Mouse (Mus musculus): ENCODE measurements around the gene Inka1.
"Not testable (repeated sequence)": the region's sequence is repeated elsewhere in the genome, so short reads cannot be mapped to it uniquely, and the experiment has no call there.

The Inka1 gene

GRCm38 (mm10) chr9:107985131-107986119 is at the start of gene Inka1:
Gene Inka1, minus strand, starts transcription at chr9:107985879.
- peak; percentile 68 to 77 for DNase-seq

DNA sequence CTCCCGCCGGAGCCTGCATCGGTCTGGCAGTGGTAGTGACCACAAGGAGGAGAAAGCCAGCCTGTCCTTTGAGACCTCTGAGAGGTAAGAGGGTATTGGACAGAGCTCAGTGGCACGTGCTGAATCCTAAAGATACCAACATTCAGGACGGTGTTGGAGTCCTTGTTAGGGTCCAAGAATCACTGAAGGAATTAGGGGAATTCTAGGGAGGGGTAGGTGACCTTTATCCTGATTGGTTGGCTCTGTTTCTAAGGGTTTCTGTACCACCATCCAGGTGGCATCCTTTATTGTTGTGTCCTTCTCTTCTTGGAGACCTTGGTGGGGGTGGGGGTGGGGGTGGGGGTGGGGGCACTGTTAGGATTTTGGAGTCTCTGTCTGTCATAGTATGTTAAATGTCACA is 46.4 kb upstream of the Inka1 start:
- no peak for DNase-seq

DNA sequence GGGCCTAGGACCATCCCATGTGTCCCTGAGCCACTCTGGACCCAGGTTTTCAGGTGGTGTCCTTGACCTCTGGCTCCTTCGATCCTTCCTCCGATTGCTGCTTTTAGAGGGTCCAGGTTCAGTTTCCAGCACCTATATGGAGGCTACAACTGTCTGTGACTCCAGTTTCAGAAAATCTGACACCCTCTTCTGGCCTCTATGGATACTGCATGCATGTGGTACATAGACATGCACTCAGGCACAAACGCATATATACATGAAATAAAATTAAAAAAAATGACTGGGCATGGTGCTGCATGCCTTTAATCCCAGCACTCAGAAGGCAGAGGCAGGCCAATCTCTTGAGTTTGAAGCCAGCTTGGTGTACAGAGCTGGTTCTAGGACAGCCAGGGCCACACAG is 42.2 kb upstream of the Inka1 start:
- no peak for DNase-seq

GRCm38 (mm10) chr9:108026584-108026983 is 40.9 kb upstream of the Inka1 start:
- no peak for DNase-seq

- DNase-seq = peak in 1 of 2 experiments; percentile 57
Observed at GRCm38 (mm10) chr9:108023216-108023615, 37.5 kb upstream of the Inka1 start.

DNA sequence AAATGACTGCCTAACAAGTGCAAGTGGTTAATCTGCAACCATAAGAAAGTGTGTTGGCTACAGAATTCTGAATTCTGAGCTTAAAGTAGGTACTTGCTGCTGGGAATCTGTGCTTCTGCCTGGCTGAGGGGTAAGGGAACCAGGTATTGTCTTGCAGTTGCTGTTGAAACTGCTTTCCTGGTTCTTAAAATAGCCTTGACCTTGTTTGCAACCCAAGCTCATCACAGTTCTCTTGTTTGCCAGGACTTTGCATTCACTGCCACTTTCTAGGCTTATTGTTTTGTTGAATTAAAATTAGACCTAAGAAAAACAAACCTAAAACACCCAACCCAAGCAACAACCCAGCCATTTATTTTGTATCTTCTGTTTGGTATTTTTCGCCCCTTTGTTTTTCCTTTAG is 35.1 kb upstream of the Inka1 start:
- DNase-seq = no peak

DNA sequence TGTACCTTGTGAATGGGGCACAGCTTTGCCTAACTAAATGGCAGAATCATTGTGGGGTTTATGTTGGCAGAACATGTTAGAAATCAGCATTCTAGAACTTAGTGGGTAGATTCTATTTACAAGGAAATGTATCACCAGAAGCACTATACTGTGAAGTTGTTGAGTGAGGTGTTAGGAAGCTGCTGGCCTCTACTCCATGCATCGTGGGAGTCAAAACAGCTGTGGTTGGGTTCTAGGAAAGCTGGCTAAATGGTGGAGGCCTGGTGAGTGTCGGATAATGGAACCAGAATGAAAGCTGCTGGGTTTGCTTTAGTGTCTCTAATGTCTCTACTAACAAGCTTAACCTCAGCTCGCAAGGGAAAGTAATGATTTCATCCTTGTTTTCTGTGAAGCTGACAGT is 31.4 kb upstream of the Inka1 start:
- no peak for DNase-seq

GRCm38 (mm10) chr9:108013577-108013976 is 27.9 kb upstream of the Inka1 start:
- not testable (repeated sequence) for DNase-seq

DNA sequence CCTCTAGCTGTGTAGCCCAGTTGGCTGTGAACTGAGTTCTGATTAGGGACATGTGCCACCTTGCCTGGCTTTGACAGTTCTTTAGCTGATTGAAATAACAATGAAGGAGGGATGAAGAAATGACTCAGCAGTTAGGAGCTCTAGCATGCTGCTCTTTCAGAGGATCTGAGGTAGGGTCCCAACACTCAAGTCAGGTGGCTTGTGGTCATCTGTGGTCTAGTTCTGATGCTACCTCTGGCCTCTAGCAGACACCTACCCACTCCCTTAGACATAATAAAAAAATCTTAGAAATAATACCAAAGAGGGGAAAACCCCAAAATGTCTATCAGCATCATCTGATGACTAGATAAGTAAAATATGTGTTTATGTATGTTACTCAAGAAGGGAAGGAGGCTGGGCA is 24.7 kb upstream of the Inka1 start:
- DNase-seq = no peak

GRCm38 (mm10) chr9:108008041-108008440 is 22.4 kb upstream of the Inka1 start:
- DNase-seq = no peak

- peak; percentile 39 to 46 for DNase-seq
Observed at GRCm38 (mm10) chr9:108003531-108003890, 17.8 kb upstream of the Inka1 start.

- DNase-seq = no peak
Observed at GRCm38 (mm10) chr9:108002778-108003530, 17.3 kb upstream of the Inka1 start.

DNA sequence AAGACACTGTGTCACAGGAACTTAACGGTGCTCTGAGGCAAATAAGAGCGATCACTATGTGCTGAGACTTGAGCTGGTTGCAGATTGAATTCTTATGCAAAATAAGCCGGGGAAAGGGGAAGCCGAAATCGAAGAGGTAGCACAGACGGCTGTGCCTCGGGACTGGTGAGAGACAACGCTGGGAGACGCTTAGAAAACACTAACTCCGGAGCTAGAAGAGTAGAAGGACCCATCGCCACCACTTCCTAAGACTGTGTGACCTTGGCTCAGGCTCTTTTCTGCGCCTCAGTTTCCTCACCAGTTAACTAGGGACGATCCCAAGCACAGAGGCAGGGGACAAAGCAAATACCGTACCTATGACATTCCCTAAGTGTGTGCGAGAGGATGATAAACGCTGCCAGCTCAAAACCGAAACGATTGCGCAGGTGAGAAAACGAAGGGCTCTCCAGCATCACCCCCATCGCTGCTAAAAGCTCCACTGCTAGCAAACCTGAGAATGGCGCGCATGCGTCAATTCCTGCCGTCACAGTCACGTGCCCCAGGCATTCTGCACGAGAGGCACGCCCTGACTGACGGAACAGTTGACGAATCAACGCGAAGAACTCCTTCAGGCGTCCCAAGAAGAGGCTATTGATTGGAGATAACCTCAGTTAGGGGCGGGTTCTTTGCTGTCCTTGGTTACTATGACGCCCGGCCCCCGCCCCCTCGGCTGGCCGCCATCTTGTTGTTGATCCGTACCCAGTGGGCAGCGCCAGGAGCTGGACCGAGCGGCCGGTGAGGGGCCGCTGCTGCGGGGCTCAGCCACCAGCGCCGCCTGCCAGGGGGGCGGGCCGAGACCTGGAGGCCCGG is 16.5 kb upstream of the Inka1 start, which contains the start of gene Ip6k1:
Ip6k1 (plus strand) TSS at position 580 of the 849 bp plus-strand sequence.
- DNase-seq = peak; percentile 100

- DNase-seq = no peak
Observed at GRCm38 (mm10) chr9:107996049-107996448, 10.4 kb upstream of the Inka1 start, which contains the start of gene Gm20662. Gene Gm20662, plus strand, starts transcription at chr9:107996349.

GRCm38 (mm10) chr9:107995513-107995912 is 9.8 kb upstream of the Inka1 start:
- no peak for DNase-seq

DNA sequence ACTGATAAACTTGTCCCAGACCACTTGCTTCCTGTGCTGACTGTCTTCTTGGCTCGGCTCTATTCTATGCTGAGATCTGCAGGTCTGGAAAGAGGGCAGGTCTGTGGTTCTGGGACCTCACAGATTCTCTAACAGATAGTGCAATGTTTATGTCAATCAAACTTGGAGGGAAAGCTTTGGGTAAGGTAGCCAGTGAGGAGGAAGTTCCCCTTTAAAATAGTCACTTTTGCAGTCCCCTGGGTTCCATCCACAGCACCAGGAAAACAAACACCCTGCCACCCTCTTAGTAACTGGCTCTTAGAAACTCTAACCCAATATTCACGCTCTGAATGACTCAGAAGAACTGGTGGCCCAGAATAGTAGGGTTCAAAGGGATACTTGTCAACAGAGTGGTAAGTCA is 8.8 kb upstream of the Inka1 start:
- no peak for DNase-seq

DNA sequence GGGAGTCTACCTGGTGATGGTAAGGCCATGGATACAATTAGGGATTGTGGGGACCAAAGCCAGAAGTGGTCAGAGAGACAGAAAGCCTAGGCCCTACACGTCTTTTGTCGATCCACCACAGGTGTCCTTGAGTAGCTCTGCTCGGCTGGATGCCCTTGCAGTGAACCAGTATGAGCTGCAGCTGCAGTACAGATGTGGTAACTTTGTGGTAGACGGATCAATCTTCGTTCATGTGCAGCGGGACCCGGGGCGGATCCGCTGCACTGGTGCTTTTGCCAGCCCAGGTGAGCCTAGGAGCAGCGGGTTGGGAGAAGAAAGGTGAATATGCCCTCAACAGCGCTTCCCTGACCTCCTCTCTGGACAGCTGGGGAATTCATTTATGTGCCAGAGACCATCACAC is 7.3 kb upstream of the Inka1 start:
- no peak for DNase-seq

DNA sequence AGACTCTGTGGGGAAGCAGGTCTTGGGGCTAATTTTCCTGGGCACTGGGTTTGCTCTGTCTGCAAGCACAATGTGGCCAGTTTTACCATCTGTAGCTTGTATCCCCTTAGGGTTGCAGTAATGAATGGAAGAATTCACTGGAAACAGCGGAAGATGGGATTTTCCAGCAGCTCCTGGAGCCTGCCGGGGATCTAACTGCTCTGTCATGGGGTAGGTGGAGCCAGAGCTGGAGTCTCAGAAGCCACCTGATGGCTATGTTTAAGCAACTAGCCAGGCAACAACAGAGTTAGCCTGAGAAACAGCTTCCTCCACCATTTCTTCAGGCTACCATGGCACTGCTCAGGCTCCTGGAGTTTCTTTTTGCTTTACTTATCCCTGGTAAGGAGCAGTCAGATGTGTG is 6.5 kb upstream of the Inka1 start, which contains the start of gene Cdhr4:
Cdhr4 (plus strand) TSS at position 301 of the 400 bp plus-strand sequence.
- DNase-seq = no peak

GRCm38 (mm10) chr9:107987950-107988349 is 2.3 kb upstream of the Inka1 start:
- no peak for DNase-seq

GRCm38 (mm10) chr9:107986376-107986775 is 697 bp upstream of the Inka1 start:
- DNase-seq = peak; percentile 81 to 88

GRCm38 (mm10) chr9:107984754-107985055 is 974 bp downstream of the Inka1 start:
- no peak for DNase-seq

GRCm38 (mm10) chr9:107984052-107984753 is 1.5 kb downstream of the Inka1 start:
- no peak for DNase-seq
